Mouse (Mus musculus) kidney, postnatal 36 days (tissue): Measurements from ENCODE around the gene Gm15517.

Source experiments
- DNase-seq, 2 experiments: peaks; one replicate each; pipeline ENCODE4 v3.0.0; 2021 to 2022; ENCODE audit warnings: mixed read lengths in 2 of 2

Gm15517 gene

DNA sequence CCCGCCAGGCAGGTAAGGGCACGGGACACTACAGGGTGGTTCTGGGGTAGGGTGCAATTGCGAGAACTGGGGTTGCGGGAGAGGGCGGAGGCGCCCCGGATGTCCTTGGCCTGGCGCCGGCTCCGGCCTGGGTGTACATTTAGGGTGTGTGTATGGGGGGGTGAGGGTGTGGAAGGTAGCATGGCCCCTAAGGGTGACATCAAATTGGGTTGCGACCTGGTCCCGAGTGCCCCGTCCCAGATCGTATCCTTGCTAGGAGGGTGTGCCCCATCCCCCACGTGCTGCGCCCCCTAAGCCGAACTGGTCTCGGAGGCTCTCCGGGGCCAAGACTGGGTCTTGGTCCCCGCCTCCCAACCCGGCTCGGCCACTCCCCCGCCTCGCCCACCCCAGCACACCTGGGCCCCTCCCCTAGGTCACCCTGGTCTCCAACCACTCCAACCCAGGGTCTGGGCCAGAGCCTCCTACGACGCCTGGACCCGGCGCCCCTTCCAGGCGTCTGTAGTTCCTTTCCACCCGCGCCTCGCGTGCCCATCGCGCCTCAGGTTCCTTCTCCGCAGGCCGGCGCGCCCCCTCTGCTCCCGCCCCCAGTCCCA lies 49.1 kb downstream of the Gm15517 start:
- peak in 1 of 2 experiments; percentile 16 for DNase-seq

DNA sequence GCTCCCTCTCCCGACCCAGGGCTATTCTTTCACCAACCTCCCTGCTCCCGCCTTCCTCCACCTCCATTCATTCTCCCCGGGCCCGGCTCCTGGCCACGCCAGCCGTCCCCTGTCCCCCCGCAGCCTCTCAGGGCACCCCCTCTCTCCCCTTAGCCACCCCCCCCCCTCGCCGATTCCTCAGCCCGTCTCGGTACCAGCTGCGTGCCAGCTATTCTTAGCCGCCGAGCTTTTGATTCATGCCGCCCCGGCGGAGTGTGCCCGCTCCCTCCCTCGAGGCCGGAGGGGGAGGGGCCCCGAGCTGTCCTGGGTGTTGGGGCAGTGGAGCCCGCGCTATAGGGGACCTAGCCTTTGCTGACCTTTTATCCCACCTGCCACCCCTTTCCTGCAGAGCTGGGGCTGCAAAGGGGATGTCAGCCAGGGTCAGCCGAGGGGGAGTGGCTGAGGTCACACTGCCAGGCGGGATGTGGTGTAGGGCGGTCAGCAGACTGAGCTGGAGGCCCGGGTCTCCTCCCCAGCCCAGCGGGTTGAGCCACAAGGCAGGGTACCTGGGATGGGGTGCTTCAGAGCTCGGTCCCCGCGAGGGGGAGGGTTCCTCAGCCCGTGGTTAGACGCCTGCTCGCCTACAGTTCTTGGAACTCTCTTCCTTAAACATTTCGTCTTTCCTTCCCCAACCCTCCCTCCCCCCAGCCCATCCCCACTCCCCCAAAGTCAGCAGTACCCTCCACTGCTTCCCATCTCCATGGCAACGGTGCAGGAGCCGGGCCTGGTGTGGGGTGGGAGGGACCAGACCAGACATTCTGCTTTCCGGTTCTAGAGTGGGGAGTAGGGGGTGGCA lies 49.8 kb downstream of the Gm15517 start:
- peak; percentile 28 to 40 for DNase-seq
